Mouse (Mus musculus): ENCODE data around the gene Dnah8.

DNA sequence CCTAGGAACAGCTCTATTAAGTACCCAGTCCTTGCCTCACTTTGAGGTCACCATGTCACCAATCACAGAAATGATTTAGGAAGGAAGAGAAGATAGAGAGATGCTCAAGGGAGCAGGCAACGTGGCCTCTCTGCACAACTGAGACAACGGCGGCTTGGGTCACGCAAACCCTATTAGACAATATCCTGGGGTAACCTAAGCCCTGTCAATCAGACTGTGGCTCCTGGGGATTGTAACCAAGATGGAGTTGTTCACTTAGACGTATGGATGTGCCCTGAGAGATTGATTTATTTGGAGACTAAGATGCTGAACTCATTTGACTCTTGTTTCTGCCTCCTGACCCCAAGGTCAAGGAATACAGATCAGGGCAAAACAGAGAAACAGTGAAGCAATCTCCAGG is 29.7 kb upstream of the Dnah8 start:
- TF ChIP-seq CTCF (IDR thresholded peaks at IDR 0.05; ENCODE audit: extremely low read depth, insufficient read depth, low read length), result no peak
- TF ChIP-seq POLR2A (IDR thresholded peaks at IDR 0.05; ENCODE audit: extremely low read depth, insufficient read depth, low read length), result no peak
